Mouse (Mus musculus) spleen, adult 10 weeks (tissue): Measurements from ENCODE around the gene Lamtor4. TPM values are rescaled to one million over a fixed set of nuclear protein-coding genes. Genes with fewer than 3 reads are reported as not detected.

ENCODE experiments used
- polyA plus RNA-seq: library from polyadenylated mRNA; stranded (reverse); fragments of 350-450 nt; fragmentation: Illumina TruSeq; extraction: RNeasy Lipid Tissue Mini Kit (QIAGEN cat#74804); gene quantifications from one replicate; pipeline ENCODE4 v1.2.3, GENCODE M21; 2015; ENCODE audit warnings: low replicate concordance; ENCODE audit not compliant: insufficient read depth

Lamtor4 gene
- polyA plus RNA-seq: 18.6 TPM

GRCm38 (mm10) chr5:138255353-138256093, at the start of gene Lamtor4:
TSS of gene Lamtor4 (plus strand) at chr5:138255482.

GRCm38 (mm10) chr5:138225700-138226099, 29.6 kb upstream of the Lamtor4 start, which contains the start of gene Nxpe5:
TSS of gene Nxpe5 (plus strand) at chr5:138225898.

DNA sequence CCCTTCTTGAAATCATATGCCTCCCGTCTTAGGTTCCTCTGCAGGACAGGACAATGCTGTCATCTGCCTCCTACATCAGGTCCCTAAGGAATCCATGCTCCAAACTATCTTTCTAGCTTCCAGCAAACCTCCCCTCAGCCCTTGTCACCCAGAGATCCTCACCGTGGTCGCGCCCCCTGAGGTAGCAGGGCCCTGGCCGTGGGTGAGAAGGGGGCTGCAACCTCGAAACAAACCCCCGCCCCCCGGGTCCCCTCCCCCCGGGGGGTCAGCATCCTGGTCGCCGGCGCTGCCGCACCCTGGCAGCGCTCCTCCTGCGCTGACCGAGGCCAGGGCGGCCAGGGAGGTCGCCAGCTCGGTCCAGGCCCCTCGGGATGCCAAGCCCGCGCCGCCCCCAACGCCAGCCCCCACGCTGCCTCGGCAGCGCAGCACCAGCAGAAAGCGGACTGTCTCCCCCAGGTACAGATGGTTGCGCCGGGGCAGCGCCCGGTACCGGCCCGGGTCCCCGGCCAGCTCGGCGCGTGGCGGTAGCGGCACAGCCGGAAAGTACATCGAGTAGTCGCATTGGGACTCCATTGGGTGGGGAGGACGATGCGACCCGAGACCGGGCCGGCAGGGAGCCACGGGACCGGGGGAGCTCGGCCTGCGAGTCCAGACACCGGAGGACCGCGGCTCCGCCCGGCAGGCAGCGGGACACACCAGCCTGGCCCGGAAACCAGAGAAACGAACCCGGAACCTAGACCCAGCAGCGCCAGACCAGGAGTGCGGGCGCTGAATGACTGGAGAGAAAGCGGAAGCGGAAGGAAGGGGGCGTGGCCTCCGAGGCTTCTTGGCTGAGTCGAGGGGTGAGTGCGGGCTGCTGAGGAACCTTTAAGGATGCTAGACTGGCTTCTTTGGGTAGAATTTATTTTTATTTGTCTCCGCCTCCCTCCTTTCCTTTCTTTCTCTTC, 8.3 kb downstream of the Lamtor4 start, which contains the start of gene BC037034:
Gene BC037034 (minus strand): TSS at position 774 of the 947 bp plus-strand sequence.

DNA sequence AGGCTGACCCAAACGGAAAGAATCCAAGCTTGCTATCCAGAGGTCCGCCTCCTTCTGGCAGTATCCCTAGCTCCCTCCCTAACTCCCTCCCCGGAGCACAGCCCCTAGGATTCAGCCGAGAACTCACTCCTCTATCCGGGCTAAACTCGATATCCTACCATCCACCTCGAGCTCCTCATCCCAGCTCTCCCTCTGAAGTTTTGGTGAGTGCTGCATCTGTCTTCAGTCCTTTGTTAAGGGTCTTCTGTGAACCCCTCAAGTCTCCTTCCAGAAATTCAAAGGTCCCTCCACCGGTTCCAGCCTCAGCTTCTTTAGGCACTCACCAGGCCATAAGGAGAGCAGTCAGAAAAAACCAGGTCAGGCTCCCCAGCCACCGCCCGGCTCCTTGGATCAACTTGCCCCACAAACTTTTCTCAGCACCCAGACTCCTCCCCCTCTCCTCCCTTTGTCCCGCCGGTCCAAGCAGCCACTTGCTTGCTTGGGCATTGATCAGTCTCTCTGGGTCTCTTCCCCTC, 17.2 kb downstream of the Lamtor4 start, which contains the start of gene Gal3st4:
Gene Gal3st4 (minus strand): TSS at position 432 of the 515 bp plus-strand sequence.

DNA sequence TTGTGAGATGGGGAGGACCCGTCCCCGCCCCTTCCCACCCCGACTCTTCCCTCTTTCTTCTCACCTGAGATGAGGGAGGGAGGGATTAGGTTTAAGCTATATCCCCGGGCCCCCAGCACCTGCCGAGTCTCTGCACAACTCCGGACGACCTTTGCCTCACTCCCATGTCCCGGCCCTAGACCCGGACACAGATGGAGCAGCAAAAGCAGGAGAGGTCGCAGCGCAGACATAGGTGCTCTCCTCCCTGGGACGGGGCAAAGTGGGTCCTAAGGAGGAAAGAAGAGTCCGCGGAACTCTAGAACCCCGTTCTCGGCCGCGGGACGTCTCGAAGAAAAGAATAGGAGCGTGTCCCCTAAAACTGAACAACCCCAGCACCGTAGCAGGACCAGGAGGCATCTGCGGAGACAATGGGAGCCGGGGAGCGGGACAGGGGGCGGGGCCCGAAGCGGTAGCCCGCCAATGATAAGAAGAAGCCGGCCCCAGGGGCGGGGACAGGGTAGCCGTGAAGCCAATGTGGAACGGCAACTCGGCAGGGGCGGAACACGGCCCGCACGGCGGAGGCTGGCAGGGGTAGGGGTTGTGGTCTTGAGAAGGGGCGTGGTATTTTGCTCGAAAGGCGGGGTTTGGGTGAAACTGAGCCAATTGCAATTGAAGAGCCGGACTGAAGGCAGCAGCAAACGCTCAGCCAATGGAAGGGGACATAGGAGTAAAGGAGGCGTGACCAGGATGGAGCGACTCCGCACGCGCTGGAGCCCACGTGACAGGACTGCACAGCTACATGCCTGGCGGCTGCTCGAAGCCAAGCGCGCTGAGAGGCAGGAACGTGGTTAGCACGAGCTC, 24.5 kb downstream of the Lamtor4 start, which contains the start of the genes Gm43720, Gpc2 and Stag3:
Gene Gm43720 (minus strand): TSS at position 374 of the 840 bp plus-strand sequence.
Gene Gpc2 (minus strand): TSS at position 421 of the 840 bp plus-strand sequence.
Gene Stag3 (plus strand): TSS at position 656 of the 840 bp plus-strand sequence.

Other genes with a start within 250 kb of the Lamtor4 start
- not detected for gene Smok3a, start 234.2 kb upstream of the Lamtor4 start, polyA plus RNA-seq
- gene Smok3b, start 234.1 kb upstream of the Lamtor4 start, polyA plus RNA-seq: not detected
- not detected for gene Smok3c, start 202.3 kb upstream of the Lamtor4 start, polyA plus RNA-seq
- 13.1 TPM for gene Zkscan1, start 170.4 kb upstream of the Lamtor4 start, polyA plus RNA-seq
- 19.8 TPM for gene Zscan21, start 138.6 kb upstream of the Lamtor4 start, polyA plus RNA-seq
- 13.6 TPM for gene Zfp113, start 99.7 kb upstream of the Lamtor4 start, polyA plus RNA-seq
- gene Cops6, start 94.4 kb upstream of the Lamtor4 start, polyA plus RNA-seq: 87.2 TPM
- gene Ap4m1, start 83.5 kb upstream of the Lamtor4 start, polyA plus RNA-seq: 27.2 TPM
- gene Mcm7, start 83.1 kb upstream of the Lamtor4 start, polyA plus RNA-seq: 78.9 TPM
- gene Taf6, start 68.0 kb upstream of the Lamtor4 start, polyA plus RNA-seq: 25.7 TPM
- 29.8 TPM for gene Cnpy4, start 68.0 kb upstream of the Lamtor4 start, polyA plus RNA-seq
- gene Mblac1, start 61.2 kb upstream of the Lamtor4 start, polyA plus RNA-seq: 1.4 TPM
- 2.1 TPM for gene Nxpe5, start 29.6 kb upstream of the Lamtor4 start, polyA plus RNA-seq
- 30.6 TPM for gene BC037034, start 8.6 kb downstream of the Lamtor4 start, polyA plus RNA-seq
- gene Gal3st4, start 17.4 kb downstream of the Lamtor4 start, polyA plus RNA-seq: 0.12 TPM
- not detected for gene Gm43720, start 24.5 kb downstream of the Lamtor4 start, polyA plus RNA-seq
- gene Gpc2, start 24.5 kb downstream of the Lamtor4 start, polyA plus RNA-seq: 3.7 TPM
- gene Stag3, start 24.8 kb downstream of the Lamtor4 start, polyA plus RNA-seq: 2.2 TPM
- 6.7 TPM for gene Pvrig, start 86.5 kb downstream of the Lamtor4 start, polyA plus RNA-seq
- 20.5 TPM for gene Zfp157, start 186.0 kb downstream of the Lamtor4 start, polyA plus RNA-seq